Mouse (Mus musculus) testis, adult 2 months (tissue): ENCODE results near the gene Ripor3. TPM values are rescaled to one million over a fixed set of nuclear protein-coding genes. Genes with fewer than 3 reads are reported as not detected.

ENCODE experiments used
- H3K27ac ChIP-seq: fragments of 200-500 bp; 2 replicates; pipeline ENCODE4 v1.5.1; 2012; ENCODE audit warnings: low read depth, low read length; ENCODE audit not compliant: control insufficient read depth, insufficient read depth
- H3K27me3 ChIP-seq: fragments of 200-500 bp; 2 replicates; pipeline ENCODE4 v1.6.1; 2012; ENCODE audit warnings: mild to moderate bottlenecking, low read length, moderate library complexity; ENCODE audit not compliant: control insufficient read depth, insufficient read depth
- H3K36me3 ChIP-seq: fragments of 200-500 bp; 2 replicates; pipeline ENCODE4 v1.6.1; 2012; ENCODE audit warnings: mild to moderate bottlenecking, low read length; ENCODE audit not compliant: control insufficient read depth, insufficient read depth
- H3K4me1 ChIP-seq: fragments of 200-500 bp; 2 replicates; pipeline ENCODE4 v1.6.1; 2012; ENCODE audit warnings: low read length; ENCODE audit not compliant: control insufficient read depth, insufficient read depth
- H3K4me3 ChIP-seq: fragments of 200-500 bp; 2 replicates; pipeline ENCODE4 v1.5.1; 2012; ENCODE audit warnings: low read depth, mild to moderate bottlenecking, low read length, moderate library complexity, mixed read lengths; ENCODE audit not compliant: control insufficient read depth
- CTCF ChIP-seq: fragments of 200-500 bp; IDR thresholded peaks from 2 replicates; pipeline ENCODE4 v1.5.1; 2012; ENCODE audit warnings: low read depth, mild to moderate bottlenecking, inconsistent platforms, low read length, moderate library complexity; ENCODE audit not compliant: control insufficient read depth, insufficient read depth, insufficient replicate concordance
- POLR2A ChIP-seq: fragments of 200-500 bp; IDR thresholded peaks from 2 replicates; pipeline ENCODE4 v1.6.1; 2012; ENCODE audit warnings: low read depth, mild to moderate bottlenecking, inconsistent platforms, low read length, moderate library complexity; ENCODE audit not compliant: control insufficient read depth
- polyA plus RNA-seq: library from polyadenylated mRNA; depleted of rRNA; stranded (reverse); fragments of >200 nt; gene quantifications from 2 replicates; pipeline ENCODE4 v1.2.3, GENCODE M21; 2012

The Ripor3 gene
- polyA plus RNA-seq, 1 experiment, result 0.90 TPM

- no peaks in the 10 kb centered on the region for H3K27me3 ChIP-seq
- no peak for TF ChIP-seq CTCF
- TF ChIP-seq POLR2A, result no peak
- no peak overlapping the region for H3K27ac ChIP-seq
Measured at GRCm38 (mm10) chr2:167948557-167948956, 61.9 kb downstream of the Ripor3 start.

GRCm38 (mm10) chr2:167948047-167948446, 62.4 kb downstream of the Ripor3 start:
- TF ChIP-seq POLR2A (no peak), CTCF (no peak)

More at GRCm38 (mm10) chr2:167948557-167948956, 61.9 kb downstream of the Ripor3 start:
- H3K36me3 ChIP-seq, result no peaks in the 10 kb centered on the region
- no peak overlapping the region for H3K4me3 ChIP-seq
- peaks cover 4% of the 10 kb centered on the region for H3K4me1 ChIP-seq

DNA sequence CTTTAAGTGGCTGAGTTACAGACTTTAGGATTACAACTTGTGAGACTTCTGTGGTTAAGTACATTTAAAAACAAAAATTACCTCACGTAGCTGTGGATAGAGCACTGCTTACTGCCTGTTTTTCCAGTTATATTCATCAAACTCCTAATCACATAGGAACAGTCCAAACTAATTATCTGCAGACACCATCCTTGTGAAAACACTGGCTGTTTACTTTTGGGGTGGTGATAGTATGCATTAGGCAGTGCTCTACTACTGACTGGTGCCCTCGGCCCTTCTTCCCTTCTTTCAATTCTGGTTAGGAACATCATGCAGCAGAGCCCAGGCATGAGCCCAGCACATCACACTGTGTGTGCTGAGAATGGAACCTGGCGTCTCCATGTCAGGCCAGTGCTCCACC, 63.2 kb downstream of the Ripor3 start:
- no peak for TF ChIP-seq CTCF
- no peak for TF ChIP-seq POLR2A
- no peaks in the 10 kb centered on the region for H3K36me3 ChIP-seq
- peaks cover 13% of the 10 kb centered on the region for H3K4me1 ChIP-seq
- H3K27ac ChIP-seq, result no peak overlapping the region
- no peaks in the 10 kb centered on the region for H3K27me3 ChIP-seq
- H3K4me3 ChIP-seq, result no peak overlapping the region

More at GRCm38 (mm10) chr2:167948047-167948446, 62.4 kb downstream of the Ripor3 start:
- H3K4me3 ChIP-seq, result no peak overlapping the region
- no peak overlapping the region for H3K27ac ChIP-seq
- H3K4me1 ChIP-seq, result peaks cover 9% of the 10 kb centered on the region
- H3K27me3 ChIP-seq, result no peaks in the 10 kb centered on the region
- no peaks in the 10 kb centered on the region for H3K36me3 ChIP-seq

GRCm38 (mm10) chr2:167945451-167945850, 65.0 kb downstream of the Ripor3 start:
- H3K27me3 ChIP-seq, result no peaks in the 10 kb centered on the region
- no peak overlapping the region for H3K4me3 ChIP-seq
- H3K36me3 ChIP-seq, result no peaks in the 10 kb centered on the region
- peaks cover 18% of the 10 kb centered on the region for H3K4me1 ChIP-seq
- TF ChIP-seq POLR2A (no peak), CTCF (no peak)
- H3K27ac ChIP-seq, result no peak overlapping the region

GRCm38 (mm10) chr2:167944193-167944592, 66.2 kb downstream of the Ripor3 start:
- Histone ChIP-seq H3K4me3 (no peak overlapping the region), H3K36me3 (no peaks in the 10 kb centered on the region; the same call in 1 of the 2 replicates), H3K27ac (no peak overlapping the region), H3K27me3 (no peaks in the 10 kb centered on the region), H3K4me1 (peaks cover 20% of the 10 kb centered on the region)
- no peak for TF ChIP-seq CTCF
- no peak for TF ChIP-seq POLR2A

- TF ChIP-seq CTCF, result no peak
- Histone ChIP-seq H3K4me3 (no peak overlapping the region), H3K27ac (peak overlapping the region; percentile 43), H3K27me3 (no peaks in the 10 kb centered on the region), H3K4me1 (peaks cover 20% of the 10 kb centered on the region), H3K36me3 (no peaks in the 10 kb centered on the region; the same call in 1 of the 2 replicates)
Measured at GRCm38 (mm10) chr2:167942926-167943633, 67.3 kb downstream of the Ripor3 start.

- Histone ChIP-seq H3K4me3 (no peak overlapping the region), H3K27ac (peak overlapping the region; percentile 43), H3K27me3 (no peaks in the 10 kb centered on the region), H3K4me1 (peaks cover 20% of the 10 kb centered on the region), H3K36me3 (no peaks in the 10 kb centered on the region; the same call in 1 of the 2 replicates)
- TF ChIP-seq CTCF (no peak), POLR2A (no peak)
Measured at GRCm38 (mm10) chr2:167942199-167942925, 68.1 kb downstream of the Ripor3 start.

DNA sequence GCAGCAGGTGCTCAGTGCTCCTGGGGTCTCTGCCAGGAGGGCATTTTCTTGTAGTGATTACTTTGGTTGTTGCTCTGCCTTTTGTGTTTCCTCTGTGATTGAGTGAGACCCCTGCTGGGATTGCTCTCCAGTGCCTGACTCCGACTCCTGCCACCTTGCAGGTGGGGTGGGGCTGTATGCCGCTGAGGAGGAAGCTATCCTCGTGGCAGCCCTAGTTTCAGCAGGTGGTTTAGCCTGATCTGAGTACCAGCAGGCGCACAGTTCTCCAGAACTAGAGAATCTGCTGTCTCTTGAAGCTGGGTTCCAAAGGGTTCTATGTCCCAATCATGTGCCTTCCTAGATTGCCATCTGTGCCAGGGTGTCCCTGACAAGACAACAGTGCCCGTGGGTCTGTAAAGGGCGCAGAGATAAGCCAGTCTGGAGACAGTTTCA, 68.7 kb downstream of the Ripor3 start:
- TF ChIP-seq CTCF, result no peak
- TF ChIP-seq POLR2A, result no peak
- H3K36me3 ChIP-seq, result no peaks in the 10 kb centered on the region; the same call in 1 of the 2 replicates
- H3K27me3 ChIP-seq, result no peaks in the 10 kb centered on the region
- H3K4me1 ChIP-seq, result peaks cover 20% of the 10 kb centered on the region
- H3K4me3 ChIP-seq, result no peak overlapping the region
- H3K27ac ChIP-seq, result peak overlapping the region; percentile 36; the same call in 1 of the 2 replicates
